Mouse (Mus musculus): ENCODE data around the gene Pnrc2.

- TF ChIP-seq POLR2A (IDR thresholded peaks at IDR 0.05; ENCODE audit: insufficient read depth, low read depth, low read length) = no peak
- TF ChIP-seq CTCF (IDR thresholded peaks at IDR 0.05; ENCODE audit: insufficient read depth, low read depth, low read length) = no peak
Observed at GRCm38 (mm10) chr4:135886184-135886583, 12.5 kb upstream of the Pnrc2 start.

Measured in olfactory bulb, adult 2 months (tissue).